Mouse (Mus musculus) heart, embryonic 13.5 days (tissue): Measurements from ENCODE around the gene Lce1h. TPM values are rescaled to one million over a fixed set of nuclear protein-coding genes. Genes with fewer than 3 reads are reported as not detected.

ENCODE experiments used
- polyA plus RNA-seq: library from polyadenylated mRNA; unstranded; fragments of >200 nt; fragmentation: Nextera tagmentation; extraction: Ambion mirVana; gene quantifications from 2 replicates; pipeline ENCODE4 v1.2.1, GENCODE M21; 2015

Lce1h gene
- polyA plus RNA-seq, 1 experiment from 2014 or later, result not detected

Other genes starting within 250 kb of the Lce1h start
- gene 2310046K23Rik, start 230.6 kb downstream of the Lce1h start, polyA plus RNA-seq, result not detected in 2 replicates
- not detected in 2 replicates for gene Ivl, start 191.3 kb downstream of the Lce1h start, polyA plus RNA-seq
- not detected in 2 replicates for gene Smcp, start 176.1 kb downstream of the Lce1h start, polyA plus RNA-seq
- not detected in 2 replicates for gene 2210017I01Rik, start 157.6 kb downstream of the Lce1h start, polyA plus RNA-seq
- gene Lce6a, start 143.4 kb downstream of the Lce1h start, polyA plus RNA-seq, result not detected in 2 replicates
- gene Lce1a1, start 116.8 kb downstream of the Lce1h start, polyA plus RNA-seq, result not detected in 2 replicates
- not detected in 2 replicates for gene Lce1b, start 108.1 kb downstream of the Lce1h start, polyA plus RNA-seq
- not detected in 2 replicates for gene Lce1a2, start 94.8 kb downstream of the Lce1h start, polyA plus RNA-seq
- gene Lce1c, start 85.8 kb downstream of the Lce1h start, polyA plus RNA-seq, result not detected in 2 replicates
- gene Lce1d, start 77.9 kb downstream of the Lce1h start, polyA plus RNA-seq, result not detected in 2 replicates
- gene Lce1e, start 56.0 kb downstream of the Lce1h start, polyA plus RNA-seq, result not detected in 2 replicates
- not detected in 2 replicates for gene Lce1f, start 44.7 kb downstream of the Lce1h start, polyA plus RNA-seq
- not detected in 2 replicates for gene Gm38119, start 26.0 kb downstream of the Lce1h start, polyA plus RNA-seq
- gene Lce1g, start 12.7 kb downstream of the Lce1h start, polyA plus RNA-seq, result not detected in 2 replicates
- gene Lce1i, start 13.8 kb upstream of the Lce1h start, polyA plus RNA-seq, result not detected in 2 replicates
- not detected in 2 replicates for gene Lce1j, start 25.4 kb upstream of the Lce1h start, polyA plus RNA-seq
- gene Lce1k, start 42.8 kb upstream of the Lce1h start, polyA plus RNA-seq, result not detected in 2 replicates
- not detected in 2 replicates for gene Kprp, start 62.2 kb upstream of the Lce1h start, polyA plus RNA-seq
- not detected in 2 replicates for gene Lce1l, start 86.2 kb upstream of the Lce1h start, polyA plus RNA-seq
- gene 2310050C09Rik, start 105.2 kb upstream of the Lce1h start, polyA plus RNA-seq, result not detected in 2 replicates
- not detected in 2 replicates for gene Lce3a, start 161.2 kb upstream of the Lce1h start, polyA plus RNA-seq
- gene Lce3b, start 167.9 kb upstream of the Lce1h start, polyA plus RNA-seq, result not detected in 2 replicates
- not detected in 2 replicates for gene Lce3c, start 179.4 kb upstream of the Lce1h start, polyA plus RNA-seq
- gene Lce3d, start 192.3 kb upstream of the Lce1h start, polyA plus RNA-seq, result not detected in 2 replicates
- gene Lce3e, start 202.0 kb upstream of the Lce1h start, polyA plus RNA-seq, result not detected in 2 replicates
- not detected in 2 replicates for gene Lce3f, start 227.2 kb upstream of the Lce1h start, polyA plus RNA-seq